Mouse (Mus musculus): ENCODE results near the gene Cetn4. TPM values are rescaled to one million over a fixed set of nuclear protein-coding genes. Genes with fewer than 3 reads are reported as not detected.
A peak's percentile ranks its signal among the peaks of the same experiment; 100 is the strongest.

Cetn4 gene
- total RNA-seq (2015; ENCODE audit: low replicate concordance) (1.3 TPM in 1 of 2 replicates, not detected in the other), total RNA-seq (2017; ENCODE audit: low replicate concordance) (0.98 and 3.8 TPM in 2 replicates)

- peak; percentile 100 for ATAC-seq (replicated peaks; ENCODE audit: low FRiP score, poor library complexity, severe bottlenecking)
Measured at GRCm38 (mm10) chr3:37312370-37312941, at the start of gene Cetn4, which contains the start of gene Bbs12. Gene Cetn4, minus strand, starts transcription at chr3:37312708. Gene Bbs12, plus strand, starts transcription at chr3:37312554.

- ATAC-seq (replicated peaks; ENCODE audit: low FRiP score, poor library complexity, severe bottlenecking): no peak
Measured at GRCm38 (mm10) chr3:37360729-37361128, 48.2 kb upstream of the Cetn4 start.

- no peak for ATAC-seq (replicated peaks; ENCODE audit: low FRiP score, poor library complexity, severe bottlenecking)
Measured at GRCm38 (mm10) chr3:37354737-37355136, 42.2 kb upstream of the Cetn4 start.

- no peak for ATAC-seq (replicated peaks; ENCODE audit: low FRiP score, poor library complexity, severe bottlenecking)
Measured at GRCm38 (mm10) chr3:37353951-37354481, 41.5 kb upstream of the Cetn4 start.

- ATAC-seq (replicated peaks; ENCODE audit: low FRiP score, poor library complexity, severe bottlenecking): no peak
Measured at GRCm38 (mm10) chr3:37350386-37350785, 37.9 kb upstream of the Cetn4 start.

GRCm38 (mm10) chr3:37349166-37349548, 36.6 kb upstream of the Cetn4 start:
- no peak for ATAC-seq (replicated peaks; ENCODE audit: low FRiP score, poor library complexity, severe bottlenecking)

- ATAC-seq (replicated peaks; ENCODE audit: low FRiP score, poor library complexity, severe bottlenecking): no peak
Measured at GRCm38 (mm10) chr3:37348221-37349165, 36.0 kb upstream of the Cetn4 start, which contains the start of gene Fgf2. Gene Fgf2, plus strand, starts transcription at chr3:37348346.

- no peak for ATAC-seq (replicated peaks; ENCODE audit: low FRiP score, poor library complexity, severe bottlenecking)
Measured at GRCm38 (mm10) chr3:37347671-37348070, 35.2 kb upstream of the Cetn4 start.

GRCm38 (mm10) chr3:37342811-37343210, 30.3 kb upstream of the Cetn4 start:
- ATAC-seq (replicated peaks; ENCODE audit: low FRiP score, poor library complexity, severe bottlenecking): no peak

- ATAC-seq (replicated peaks; ENCODE audit: low FRiP score, poor library complexity, severe bottlenecking): no peak
Measured at GRCm38 (mm10) chr3:37341110-37341509, 28.6 kb upstream of the Cetn4 start.

- no peak for ATAC-seq (replicated peaks; ENCODE audit: low FRiP score, poor library complexity, severe bottlenecking)
Measured at GRCm38 (mm10) chr3:37334053-37334452, 21.5 kb upstream of the Cetn4 start.

GRCm38 (mm10) chr3:37331999-37332449, 19.5 kb upstream of the Cetn4 start:
- ATAC-seq (replicated peaks; ENCODE audit: low FRiP score, poor library complexity, severe bottlenecking): no peak

GRCm38 (mm10) chr3:37329963-37330362, 17.5 kb upstream of the Cetn4 start:
- ATAC-seq (replicated peaks; ENCODE audit: low FRiP score, poor library complexity, severe bottlenecking): no peak

- ATAC-seq (replicated peaks; ENCODE audit: low FRiP score, poor library complexity, severe bottlenecking): no peak
Measured at GRCm38 (mm10) chr3:37328489-37328888, 16.0 kb upstream of the Cetn4 start.

- ATAC-seq (replicated peaks; ENCODE audit: low FRiP score, poor library complexity, severe bottlenecking): no peak
Measured at GRCm38 (mm10) chr3:37326627-37327026, 14.1 kb upstream of the Cetn4 start.

GRCm38 (mm10) chr3:37325317-37326112, 13.0 kb upstream of the Cetn4 start:
- ATAC-seq (replicated peaks; ENCODE audit: low FRiP score, poor library complexity, severe bottlenecking): no peak

GRCm38 (mm10) chr3:37324310-37324709, 11.8 kb upstream of the Cetn4 start:
- no peak for ATAC-seq (replicated peaks; ENCODE audit: low FRiP score, poor library complexity, severe bottlenecking)

GRCm38 (mm10) chr3:37316233-37316632, 3.7 kb upstream of the Cetn4 start:
- ATAC-seq (replicated peaks; ENCODE audit: low FRiP score, poor library complexity, severe bottlenecking): no peak

GRCm38 (mm10) chr3:37313371-37313770, 863 bp upstream of the Cetn4 start:
- ATAC-seq (replicated peaks; ENCODE audit: low FRiP score, poor library complexity, severe bottlenecking): no peak

- peak; percentile 44 for ATAC-seq (replicated peaks; ENCODE audit: low FRiP score, poor library complexity, severe bottlenecking)
Measured at GRCm38 (mm10) chr3:37311897-37312369, 575 bp downstream of the Cetn4 start.
